Mouse (Mus musculus) neural tube, embryonic 14.5 days (tissue): ENCODE results near the gene Tmed9. TPM values are rescaled to one million over a fixed set of nuclear protein-coding genes. Genes with fewer than 3 reads are reported as not detected.

Experiments used
- ATAC-seq: fragments of 200-750 bp; cut with Nextera tagmentation; 2 replicates; pipeline ENCODE4 v1.8.0; 2017; ENCODE audit warnings: low read depth, mild to moderate bottlenecking, moderate TSS enrichment, moderate library complexity
- H3K27ac ChIP-seq: fragments of 300-500 bp; sonication (generic); 2 replicates; pipeline ENCODE4 v1.5.1; 2014; ENCODE audit warnings: low read depth, mild to moderate bottlenecking, control low read depth, low read length, moderate library complexity, mixed read lengths
- H3K27me3 ChIP-seq: fragments of 300-500 bp; sonication (generic); 2 replicates; pipeline ENCODE4 v1.6.1; 2014; ENCODE audit warnings: low read length; ENCODE audit not compliant: control insufficient read depth, insufficient read depth
- H3K36me3 ChIP-seq: fragments of 300-500 bp; sonication (generic); 2 replicates; pipeline ENCODE4 v1.6.1; 2014; ENCODE audit warnings: low read length, mixed read lengths; ENCODE audit not compliant: control insufficient read depth, insufficient read depth
- H3K4me1 ChIP-seq: fragments of 300-500 bp; sonication (generic); 2 replicates; pipeline ENCODE4 v1.6.1; 2014; ENCODE audit warnings: low read length; ENCODE audit not compliant: control insufficient read depth, insufficient read depth
- H3K4me2 ChIP-seq: fragments of 300-500 bp; sonication (generic); 2 replicates; pipeline ENCODE4 v1.6.1; 2014; ENCODE audit warnings: mild to moderate bottlenecking, low read depth, low read length, control low read depth
- H3K4me3 ChIP-seq: fragments of 300-500 bp; sonication (generic); 2 replicates; pipeline ENCODE4 v1.5.1; 2014; ENCODE audit warnings: low read depth, low read length, control low read depth, mixed read lengths
- H3K9ac ChIP-seq: fragments of 300-500 bp; sonication (generic); replicated peaks from 2 replicates; pipeline ENCODE4 v1.6.1; 2014; ENCODE audit warnings: low read depth, mild to moderate bottlenecking, control low read depth, low read length, mixed read lengths
- H3K9me3 ChIP-seq: fragments of 300-500 bp; sonication (generic); 2 replicates; pipeline ENCODE4 v1.6.1; 2016; ENCODE audit warnings: low read length; ENCODE audit not compliant: control insufficient read depth
- WGBS: fragments of 180-500 bp; shearing (Covaris S2); extraction: QIAGEN DNeasy Blood & Tissue Kit; methylation state at CpG from one replicate; pipeline ENCODE4 v1.1.7; 2014; 5-methylcytosine and 5-hydroxymethylcytosine counted together
- polyA plus RNA-seq: library from polyadenylated mRNA; unstranded; fragments of >200 nt; fragmentation: Nextera tagmentation; extraction: Ambion mirVana; gene quantifications from 2 replicates; pipeline ENCODE4 v1.2.1, GENCODE M21; 2014

Gene Tmed9
- polyA plus RNA-seq, 1 experiment from 2014 or later = 57.0 TPM

GRCm38 (mm10) chr13:55536194-55537175, 37.0 kb upstream of the Tmed9 start, which contains the start of gene Ddx41:
TSS of gene Ddx41 (minus strand) at chr13:55536658.
- ATAC-seq = peak; percentile 98
- H3K27ac ChIP-seq = peak within 1 kb of the TSS; percentile 75
- H3K4me2 ChIP-seq = peak within 1 kb of the TSS; percentile 89
- H3K9me3 ChIP-seq = no peaks in the 10 kb centered on the region
- H3K4me1 ChIP-seq = peaks cover 9% of the 10 kb centered on the region
- H3K36me3 ChIP-seq = peaks cover 46% of the 10 kb centered on the region
- H3K9ac ChIP-seq = peak within 1 kb of the TSS; percentile 80
- H3K4me3 ChIP-seq = peak within 1 kb of the TSS; percentile 78
- H3K27me3 ChIP-seq = no peaks in the 10 kb centered on the region
- 1% methylated on average over 64 of the region's 70 CpGs for WGBS

GRCm38 (mm10) chr13:55540933-55541332, 32.6 kb upstream of the Tmed9 start:
- Histone ChIP-seq H3K9me3 (no peaks in the 10 kb centered on the region), H3K27me3 (no peaks in the 10 kb centered on the region), H3K36me3 (peaks cover 71% of the 10 kb centered on the region), H3K4me3 (no peak overlapping the region), H3K27ac (no peak overlapping the region), H3K4me1 (no peaks in the 10 kb centered on the region), H3K9ac (no peak overlapping the region), H3K4me2 (no peak overlapping the region)
- WGBS = 87% methylated on average over 2 of the region's 2 CpGs
- no peak for ATAC-seq

- H3K4me3 ChIP-seq = no peak overlapping the region
- no peak overlapping the region for H3K27ac ChIP-seq
- no peaks in the 10 kb centered on the region for H3K4me1 ChIP-seq
- H3K27me3 ChIP-seq = no peaks in the 10 kb centered on the region
- H3K9ac ChIP-seq = no peak overlapping the region
- no peak overlapping the region for H3K4me2 ChIP-seq
- WGBS = 94% methylated on average over 4 of the region's 4 CpGs
- no peaks in the 10 kb centered on the region for H3K9me3 ChIP-seq
- peaks cover 81% of the 10 kb centered on the region for H3K36me3 ChIP-seq
- ATAC-seq = no peak
Observed at GRCm38 (mm10) chr13:55542891-55543290, 30.6 kb upstream of the Tmed9 start.

- ATAC-seq = no peak
- WGBS = 92% methylated on average over 8 of the region's 8 CpGs
Observed at GRCm38 (mm10) chr13:55543447-55543846, 30.1 kb upstream of the Tmed9 start.

GRCm38 (mm10) chr13:55544792-55545191, 28.7 kb upstream of the Tmed9 start:
- no peaks in the 10 kb centered on the region for H3K27me3 ChIP-seq
- no peak overlapping the region for H3K4me2 ChIP-seq
- H3K9ac ChIP-seq = no peak overlapping the region
- WGBS = 92% methylated on average over 6 of the region's 6 CpGs
- no peak overlapping the region for H3K4me3 ChIP-seq
- ATAC-seq = no peak
- H3K27ac ChIP-seq = no peak overlapping the region
- no peaks in the 10 kb centered on the region for H3K9me3 ChIP-seq
- peaks cover 80% of the 10 kb centered on the region for H3K36me3 ChIP-seq
- H3K4me1 ChIP-seq = no peaks in the 10 kb centered on the region

More at GRCm38 (mm10) chr13:55543447-55543846, 30.1 kb upstream of the Tmed9 start:
- H3K4me2 ChIP-seq = no peak overlapping the region
- H3K27me3 ChIP-seq = no peaks in the 10 kb centered on the region
- H3K9me3 ChIP-seq = no peaks in the 10 kb centered on the region
- H3K27ac ChIP-seq = no peak overlapping the region
- H3K36me3 ChIP-seq = peaks cover 81% of the 10 kb centered on the region
- no peak overlapping the region for H3K9ac ChIP-seq
- no peak overlapping the region for H3K4me3 ChIP-seq
- H3K4me1 ChIP-seq = no peaks in the 10 kb centered on the region

GRCm38 (mm10) chr13:55547916-55548315, 25.6 kb upstream of the Tmed9 start:
- H3K27me3 ChIP-seq = no peaks in the 10 kb centered on the region
- H3K4me1 ChIP-seq = no peaks in the 10 kb centered on the region
- H3K4me2 ChIP-seq = no peak overlapping the region
- H3K9ac ChIP-seq = no peak overlapping the region
- 95% methylated on average over 2 of the region's 2 CpGs for WGBS
- ATAC-seq = no peak
- H3K4me3 ChIP-seq = no peak overlapping the region
- H3K9me3 ChIP-seq = no peaks in the 10 kb centered on the region
- H3K36me3 ChIP-seq = peaks cover 59% of the 10 kb centered on the region
- no peak overlapping the region for H3K27ac ChIP-seq

- WGBS = 94% methylated on average over 5 of the region's 5 CpGs
- H3K4me3 ChIP-seq = no peak overlapping the region
- no peak overlapping the region for H3K27ac ChIP-seq
- H3K9ac ChIP-seq = no peak overlapping the region
- peaks cover 59% of the 10 kb centered on the region for H3K36me3 ChIP-seq
- no peaks in the 10 kb centered on the region for H3K4me1 ChIP-seq
- no peaks in the 10 kb centered on the region for H3K9me3 ChIP-seq
- no peak overlapping the region for H3K4me2 ChIP-seq
- H3K27me3 ChIP-seq = no peaks in the 10 kb centered on the region
- no peak for ATAC-seq
Observed at GRCm38 (mm10) chr13:55548426-55548825, 25.1 kb upstream of the Tmed9 start.

GRCm38 (mm10) chr13:55549061-55549460, 24.5 kb upstream of the Tmed9 start:
- 88% methylated on average over 15 of the region's 15 CpGs for WGBS
- no peak for ATAC-seq
- H3K36me3 ChIP-seq = peaks cover 58% of the 10 kb centered on the region

GRCm38 (mm10) chr13:55555921-55556320, 17.6 kb upstream of the Tmed9 start:
- 92% methylated on average over 9 of the region's 9 CpGs for WGBS
- H3K36me3 ChIP-seq = peaks cover 28% of the 10 kb centered on the region; the same call in 1 of the 2 replicates

More at GRCm38 (mm10) chr13:55549061-55549460, 24.5 kb upstream of the Tmed9 start:
- no peaks in the 10 kb centered on the region for H3K4me1 ChIP-seq
- H3K27ac ChIP-seq = no peak overlapping the region
- no peaks in the 10 kb centered on the region for H3K27me3 ChIP-seq
- H3K4me3 ChIP-seq = no peak overlapping the region
- H3K4me2 ChIP-seq = no peak overlapping the region
- no peak overlapping the region for H3K9ac ChIP-seq
- no peaks in the 10 kb centered on the region for H3K9me3 ChIP-seq

More at GRCm38 (mm10) chr13:55555921-55556320, 17.6 kb upstream of the Tmed9 start:
- H3K9me3 ChIP-seq = no peaks in the 10 kb centered on the region
- H3K27ac ChIP-seq = no peak overlapping the region
- no peak overlapping the region for H3K4me3 ChIP-seq
- H3K9ac ChIP-seq = no peak overlapping the region
- H3K27me3 ChIP-seq = no peaks in the 10 kb centered on the region
- H3K4me1 ChIP-seq = no peaks in the 10 kb centered on the region
- ATAC-seq = no peak
- H3K4me2 ChIP-seq = no peak overlapping the region
